Mouse (Mus musculus) limb, embryonic 14.5 days (tissue): ENCODE results near the gene Pp2d1. TPM values are rescaled to one million over a fixed set of nuclear protein-coding genes. Genes with fewer than 3 reads are reported as not detected.

Experiments
- ATAC-seq: fragments of 200-750 bp; cut with Nextera tagmentation; 2 replicates; pipeline ENCODE4 v1.8.0; 2017; ENCODE audit warnings: low read depth, moderate number of reproducible peaks, moderate TSS enrichment; ENCODE audit not compliant: low FRiP score
- DNase-seq: peaks from one replicate; pipeline ENCODE4 v3.0.0-alpha.2; 2015; ENCODE audit warnings: low spot score
- H3K27ac ChIP-seq: fragments of 300-500 bp; sonication (generic); replicated peaks from 2 replicates; pipeline ENCODE4 v1.5.1; 2014; ENCODE audit warnings: low read depth, mild to moderate bottlenecking, low read length, moderate library complexity, mixed read lengths
- H3K27me3 ChIP-seq: fragments of 300-500 bp; sonication (generic); 2 replicates; pipeline ENCODE4 v1.6.1; 2014; ENCODE audit warnings: low read length, mixed read lengths; ENCODE audit not compliant: control insufficient read depth, insufficient read depth
- H3K36me3 ChIP-seq: fragments of 300-500 bp; sonication (generic); 2 replicates; pipeline ENCODE4 v1.6.1; 2014; ENCODE audit warnings: mild to moderate bottlenecking, low read length, moderate library complexity, mixed read lengths; ENCODE audit not compliant: control insufficient read depth, insufficient read depth
- H3K4me1 ChIP-seq: fragments of 300-500 bp; sonication (generic); 2 replicates; pipeline ENCODE4 v1.6.1; 2014; ENCODE audit warnings: antibody characterized with exemption, low read length, mixed read lengths; ENCODE audit not compliant: control insufficient read depth, insufficient read depth
- H3K4me2 ChIP-seq: fragments of 300-500 bp; sonication (generic); replicated peaks from 2 replicates; pipeline ENCODE4 v1.6.1; 2014; ENCODE audit warnings: low read depth, mild to moderate bottlenecking, low read length, moderate library complexity; ENCODE audit not compliant: severe bottlenecking
- H3K4me3 ChIP-seq: fragments of 300-500 bp; sonication (generic); replicated peaks from 2 replicates; pipeline ENCODE4 v1.5.1; 2014; ENCODE audit warnings: low read length
- H3K9ac ChIP-seq: fragments of 300-500 bp; sonication (generic); 2 replicates; pipeline ENCODE4 v1.6.1; 2014; ENCODE audit warnings: mild to moderate bottlenecking, low read depth, low read length, moderate library complexity; ENCODE audit not compliant: severe bottlenecking
- H3K9me3 ChIP-seq: fragments of 300-500 bp; sonication (generic); 2 replicates; pipeline ENCODE4 v1.6.1; 2016; ENCODE audit warnings: low read length; ENCODE audit not compliant: control insufficient read depth
- POLR2A ChIP-seq: fragments of 200-500 bp; IDR thresholded peaks from 2 replicates; pipeline ENCODE4 v1.8.0; 2012; ENCODE audit warnings: inconsistent platforms, mild to moderate bottlenecking, moderate library complexity, borderline replicate concordance; ENCODE audit not compliant: insufficient read depth, insufficient read length; ENCODE audit errors: extremely low read depth
- WGBS: fragments of 180-500 bp; shearing (Covaris S2); extraction: QIAGEN DNeasy Blood & Tissue Kit; methylation state at CpG from one replicate; pipeline ENCODE4 v1.1.7; 2014; 5-methylcytosine and 5-hydroxymethylcytosine counted together
- polyA plus RNA-seq, 2 experiments: library from polyadenylated mRNA; depleted of rRNA in 1 of 2; stranded (reverse) in 1 of 2; unstranded in 1 of 2; fragments of >200 nt; fragmentation: Nextera tagmentation in 1 of 2; extraction: Ambion mirVana in 1 of 2; gene quantifications; 2 replicates each; pipeline versions ENCODE4 v1.2.1 to v1.2.3; 2012 to 2014

Pp2d1 gene
- polyA plus RNA-seq, 2 experiments, result 0.45 TPM; not detected in 1

DNA sequence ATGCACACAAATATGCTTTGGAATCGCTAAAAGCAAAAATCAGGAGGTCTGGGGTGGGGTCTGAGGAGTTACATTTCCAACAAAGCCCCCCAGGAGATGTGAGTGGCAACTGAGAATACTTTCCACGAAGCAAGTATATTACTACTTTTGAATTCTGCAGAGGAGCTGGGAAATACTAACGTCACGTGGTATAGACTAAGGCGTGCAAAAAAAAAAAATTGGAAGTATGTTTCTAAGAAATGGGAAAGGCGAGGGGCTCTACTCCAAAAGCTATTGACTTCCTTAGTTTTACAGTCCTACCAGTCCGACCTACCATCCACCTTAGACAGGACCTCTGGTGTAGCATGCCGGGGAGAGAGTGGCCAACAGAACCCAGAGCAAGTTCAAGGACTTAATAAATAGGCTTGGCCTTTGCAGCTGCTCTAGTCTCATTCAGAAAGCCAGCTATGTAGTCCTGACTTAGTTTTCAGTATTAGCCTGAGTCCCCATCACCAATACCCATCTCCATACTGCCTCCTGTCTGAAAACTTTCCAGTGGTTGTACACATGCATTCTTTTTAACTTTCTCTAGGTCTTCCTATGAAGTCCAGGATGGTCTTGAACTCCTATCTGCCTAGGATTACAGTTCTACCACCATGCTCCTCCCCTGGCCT, 29.6 kb upstream of the Pp2d1 start:
- Histone ChIP-seq H3K4me3 (peak overlapping the region; percentile 82), H3K9ac (0 out of 2 replicates have a peak overlapping the region, but pooled peaks have one; percentile 93), H3K4me2 (peak overlapping the region; percentile 79), H3K4me1 (peaks cover 22% of the 10 kb centered on the region), H3K27ac (no peak overlapping the region), H3K27me3 (no peaks in the 10 kb centered on the region), H3K9me3 (no peaks in the 10 kb centered on the region), H3K36me3 (no peaks in the 10 kb centered on the region)
- no peak for DNase-seq
- ATAC-seq, result no peak
- TF ChIP-seq POLR2A, result no peak
- WGBS, result 28% methylated on average over 8 of the region's 8 CpGs

DNA sequence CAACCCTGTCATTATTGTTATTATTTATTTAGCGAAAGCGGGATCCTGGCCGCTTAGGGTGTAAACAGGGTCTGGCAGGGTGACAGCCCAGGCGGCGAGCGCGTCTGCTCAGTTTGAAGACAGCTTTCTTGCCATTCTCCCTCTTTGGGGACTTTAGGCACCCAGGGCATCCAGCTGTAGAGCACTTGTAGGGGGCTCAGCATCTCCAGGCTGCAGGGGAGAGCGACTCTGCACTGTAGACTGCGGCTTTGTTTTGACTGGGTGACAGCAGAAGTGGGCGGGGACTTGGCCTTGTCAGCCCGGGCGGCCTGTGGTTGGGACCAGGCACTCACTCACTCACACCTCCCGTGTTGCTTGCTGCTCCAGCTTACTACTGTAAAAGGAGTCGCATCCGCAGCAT, 28.9 kb upstream of the Pp2d1 start:
- H3K27me3 ChIP-seq, result no peaks in the 10 kb centered on the region
- peak overlapping the region; percentile 90; the same call in 1 of the 2 replicates for H3K27ac ChIP-seq
- peaks cover 22% of the 10 kb centered on the region for H3K4me1 ChIP-seq
- no peak for TF ChIP-seq POLR2A
- peak overlapping the region; percentile 82 for H3K4me3 ChIP-seq
- WGBS, result 0% methylated on average over 15 of the region's 15 CpGs
- H3K36me3 ChIP-seq, result no peaks in the 10 kb centered on the region
- peak overlapping the region; percentile 79 for H3K4me2 ChIP-seq
- DNase-seq (peak; percentile 75), ATAC-seq (peak; percentile 70)
- H3K9ac ChIP-seq, result peak overlapping the region; percentile 93
- H3K9me3 ChIP-seq, result no peaks in the 10 kb centered on the region

DNA sequence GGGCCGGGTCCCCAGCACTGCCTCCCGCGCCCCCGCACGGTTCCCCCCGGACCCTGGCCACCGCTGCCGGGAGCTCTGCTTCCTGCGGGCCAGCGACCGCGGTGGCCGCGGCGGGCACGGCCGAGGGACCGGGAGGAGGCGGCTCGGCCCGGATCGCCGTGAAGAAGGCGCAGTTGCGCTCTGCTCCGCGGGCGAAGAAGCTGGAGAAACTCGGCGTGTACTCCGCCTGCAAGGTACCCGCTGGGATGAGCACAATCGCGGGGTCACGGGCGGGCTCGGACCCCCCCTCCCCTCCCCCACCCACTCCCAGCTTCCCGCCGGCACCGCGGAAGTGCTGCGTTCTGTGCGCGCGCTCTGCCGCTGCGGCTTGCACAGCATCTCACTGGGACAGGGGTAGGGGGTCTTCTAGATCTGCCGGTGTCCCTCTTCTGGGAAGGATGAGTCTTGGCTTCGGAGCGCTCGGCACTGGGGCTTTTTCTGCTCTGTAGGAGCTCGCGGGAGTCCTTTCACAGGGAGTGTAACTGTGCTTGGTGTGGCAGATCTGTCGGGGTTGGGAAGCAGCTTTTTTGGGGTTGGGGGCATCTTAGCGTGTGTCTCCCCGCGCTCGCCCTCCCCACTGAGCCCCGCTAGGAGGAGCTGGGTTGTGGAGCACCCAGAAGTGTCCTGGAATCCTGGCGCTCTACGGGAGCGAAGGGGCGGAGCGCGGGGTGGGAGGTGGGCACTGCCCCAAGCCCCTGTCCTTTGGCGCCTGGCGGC, 28.3 kb upstream of the Pp2d1 start:
- Histone ChIP-seq H3K9ac (peak overlapping the region; percentile 93), H3K27me3 (no peaks in the 10 kb centered on the region), H3K27ac (peak overlapping the region; percentile 90), H3K36me3 (no peaks in the 10 kb centered on the region), H3K4me2 (peak overlapping the region; percentile 79), H3K9me3 (no peaks in the 10 kb centered on the region), H3K4me1 (peaks cover 22% of the 10 kb centered on the region), H3K4me3 (peak overlapping the region; percentile 82)
- WGBS, result under 1% methylated on average over 45 of the region's 67 CpGs
- ATAC-seq (peak; percentile 48), DNase-seq (peak; percentile 22)
- TF ChIP-seq POLR2A, result no peak

DNA sequence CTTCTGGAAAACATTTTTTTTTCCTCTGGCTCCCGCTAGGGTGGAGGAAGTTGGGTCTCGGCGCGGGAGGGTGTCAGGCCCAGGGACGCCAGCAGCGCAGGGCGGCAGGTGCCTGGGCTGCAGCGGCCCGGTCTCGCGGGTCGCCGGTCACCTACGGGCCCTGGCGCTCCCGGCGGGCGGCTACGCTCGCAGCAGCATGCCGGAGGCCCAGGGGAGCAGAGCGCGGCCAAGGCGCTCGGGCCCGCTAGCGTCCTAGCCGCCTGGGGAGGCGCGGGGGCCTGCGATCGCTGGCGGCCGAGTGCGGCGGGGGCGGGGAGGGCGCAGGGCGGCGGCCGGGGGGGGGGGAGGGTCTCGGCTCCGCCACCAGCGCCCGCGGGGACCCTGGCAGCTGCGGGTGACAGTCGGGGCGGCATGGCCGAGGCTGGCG, 27.7 kb upstream of the Pp2d1 start:
- WGBS, result under 1% methylated on average over 21 of the region's 51 CpGs
- Histone ChIP-seq H3K27ac (peak overlapping the region; percentile 90), H3K9me3 (no peaks in the 10 kb centered on the region), H3K27me3 (no peaks in the 10 kb centered on the region), H3K9ac (peak overlapping the region; percentile 93), H3K4me2 (peak overlapping the region; percentile 79), H3K4me1 (peaks cover 22% of the 10 kb centered on the region), H3K36me3 (no peaks in the 10 kb centered on the region), H3K4me3 (peak overlapping the region; percentile 82)
- 0 out of 2 replicates have a peak, but pooled peaks have one; percentile 37 for TF ChIP-seq POLR2A
- DNase-seq, result peak; percentile 78
- ATAC-seq, result peak; percentile 69

DNA sequence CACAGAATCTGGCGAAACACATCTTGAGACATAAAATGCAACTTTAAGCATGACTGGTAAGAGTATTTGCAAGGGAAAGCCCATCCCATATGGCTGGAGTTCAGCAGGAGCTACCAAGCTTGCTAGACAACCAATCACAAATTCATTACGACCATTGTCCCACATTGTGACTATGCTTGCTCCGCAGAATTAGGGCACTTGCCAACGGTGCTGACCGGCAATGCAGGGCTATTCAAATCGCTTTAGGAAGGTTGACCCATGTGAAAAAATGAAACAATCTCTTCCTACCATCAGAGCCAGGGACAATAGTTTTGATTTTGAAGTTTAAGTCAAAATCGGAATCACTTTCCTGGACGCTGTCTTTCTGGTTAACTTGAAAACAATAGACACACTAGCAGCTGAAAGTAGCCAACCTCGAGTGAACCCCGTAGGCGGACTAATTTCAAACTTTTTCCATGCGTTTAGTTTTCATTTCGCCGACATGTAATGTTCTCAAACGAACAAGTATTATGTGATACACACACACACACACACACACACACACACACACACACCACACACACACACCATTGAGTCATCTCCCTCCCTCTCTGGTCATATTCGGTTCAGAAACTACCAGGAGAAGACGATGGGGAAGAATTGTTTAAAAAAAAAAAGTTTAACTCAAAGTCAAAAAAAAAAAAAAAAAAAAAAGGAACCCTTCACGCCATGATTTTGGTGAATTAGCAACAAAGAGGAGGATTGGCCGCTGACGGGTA, 27.1 kb upstream of the Pp2d1 start, which contains the start of gene Kat2b:
Gene Kat2b (plus strand): TSS at position 701 of the 758 bp plus-strand sequence.
- TF ChIP-seq POLR2A, result no peak

More for the DNA sequence above, 27.1 kb upstream of the Pp2d1 start, which contains the start of gene Kat2b:
- WGBS, result 3% methylated on average over 19 of the region's 20 CpGs
- no peaks in the 10 kb centered on the region for H3K9me3 ChIP-seq
- no peaks in the 10 kb centered on the region for H3K36me3 ChIP-seq
- peak; percentile 19; the same call in 1 of the 2 replicates for ATAC-seq
- H3K4me1 ChIP-seq, result peaks cover 22% of the 10 kb centered on the region
- H3K27ac ChIP-seq, result peak within 1 kb of the TSS; percentile 90
- H3K9ac ChIP-seq, result peak within 1 kb of the TSS; percentile 93
- H3K4me2 ChIP-seq, result peak within 1 kb of the TSS; percentile 79
- peak; percentile 49 for DNase-seq
- H3K27me3 ChIP-seq, result no peaks in the 10 kb centered on the region
- peak within 1 kb of the TSS; percentile 82 for H3K4me3 ChIP-seq
